Mouse (Mus musculus): ENCODE data around the gene Htr7.

DNA sequence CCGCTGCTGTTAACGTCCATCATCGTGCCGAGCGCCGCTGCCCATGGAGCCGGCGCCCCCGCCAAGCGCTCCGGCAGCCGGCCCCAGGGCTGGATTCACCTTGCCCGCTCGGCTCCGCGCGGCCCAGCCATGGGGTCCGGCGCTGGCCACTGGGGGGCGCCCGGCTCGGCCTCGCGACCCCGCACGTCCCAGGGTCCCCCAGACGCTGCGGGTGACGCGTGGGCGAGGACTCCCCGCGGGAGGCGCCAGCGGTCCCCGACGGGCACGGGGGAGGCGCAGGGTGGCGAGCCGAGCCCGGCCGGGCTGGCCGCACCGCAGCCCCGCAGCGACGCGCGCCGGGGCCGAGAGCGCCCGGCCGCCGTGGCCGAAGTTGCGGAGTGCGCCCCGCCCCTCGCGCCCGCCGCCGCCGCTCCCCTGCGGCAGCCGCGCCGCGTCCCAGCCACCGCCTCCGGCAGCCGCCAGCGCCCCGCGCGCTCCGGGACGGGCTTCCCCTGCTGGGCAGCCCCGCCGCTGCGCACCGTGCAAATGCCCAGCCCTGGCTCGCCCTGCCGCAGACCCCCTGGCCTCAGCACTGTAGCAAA is at the start of gene Htr7:
- TF ChIP-seq CTCF (conservative IDR thresholded peaks at IDR 0.05; ENCODE audit: low read length) = no peak
- TF ChIP-seq POU5F1 (IDR thresholded peaks at IDR 0.05; ENCODE audit: borderline replicate concordance, low read length) = no peak
- no peak for TF ChIP-seq NANOG (IDR thresholded peaks at IDR 0.05; ENCODE audit: borderline replicate concordance, low read length)
